Mouse (Mus musculus): ENCODE data around the gene Serpinb11. TPM values are rescaled to one million over a fixed set of nuclear protein-coding genes. Genes with fewer than 3 reads are reported as not detected.

The Serpinb11 gene
- polyA plus RNA-seq (2012; rRNA removed) = 0.10 TPM in 1 of 2 replicates, not detected in the other

DNA sequence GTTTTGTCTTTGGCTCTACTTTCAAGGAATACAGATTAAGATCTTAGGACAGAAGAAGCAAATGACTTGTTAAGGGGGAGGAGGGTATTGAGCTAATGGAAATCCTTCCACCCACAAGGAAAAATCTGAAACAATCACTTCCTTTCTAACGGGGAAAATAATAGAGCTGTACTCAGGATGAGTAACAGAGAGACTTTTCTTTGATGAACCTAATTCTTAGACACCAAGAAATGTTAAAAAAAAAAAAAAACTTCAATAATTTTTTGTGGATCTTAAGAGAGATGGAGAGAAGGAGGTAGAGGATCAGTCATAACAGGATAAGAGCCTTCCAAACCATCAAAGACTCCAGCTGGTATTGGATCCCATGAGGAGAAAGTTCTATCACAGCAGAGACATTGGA lies at the start of gene Serpinb11:
Serpinb11 (plus strand) TSS at position 301 of the 400 bp plus-strand sequence.
- no peak for DNase-seq (ENCODE audit: low spot score)

DNA sequence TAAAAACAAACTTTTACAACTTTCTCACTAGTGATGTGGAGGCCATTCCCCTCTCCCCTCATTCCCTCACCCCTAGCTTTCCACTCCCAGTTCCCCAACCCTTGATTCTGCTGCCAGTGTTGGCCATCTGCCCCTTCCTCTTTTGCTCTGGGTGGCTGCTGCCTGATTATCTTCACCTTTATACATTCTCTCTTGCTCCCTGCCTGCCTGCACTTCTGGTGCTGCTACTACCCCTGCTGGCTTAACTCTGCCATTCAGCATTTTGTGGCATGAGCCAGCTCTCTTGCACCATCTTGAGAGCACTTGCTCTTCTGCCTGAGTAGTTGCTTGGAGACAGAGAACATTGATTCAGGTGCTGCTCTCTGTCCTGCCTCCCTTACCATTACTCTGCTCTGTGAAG lies 15.0 kb upstream of the Serpinb11 start:
- DNase-seq (ENCODE audit: low spot score) = no peak

DNA sequence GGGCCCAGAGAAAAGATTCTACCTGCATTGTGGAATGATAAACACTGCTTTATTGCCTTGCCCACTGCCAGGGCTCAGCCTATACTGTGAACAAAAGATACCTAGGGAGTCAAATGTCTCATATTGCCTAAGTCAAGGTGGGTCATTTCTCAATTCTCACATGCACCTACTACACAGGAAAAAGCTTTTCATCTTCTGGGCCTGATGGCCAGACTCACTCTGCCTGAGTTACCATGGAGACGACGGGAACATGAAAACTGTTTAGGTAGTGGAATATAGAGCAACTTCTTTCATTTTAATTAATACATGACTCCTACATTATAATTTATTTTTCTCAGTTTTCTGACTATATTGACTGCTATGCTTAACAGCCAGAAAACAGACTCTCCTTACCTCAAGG lies 14.2 kb upstream of the Serpinb11 start:
- no peak for DNase-seq (ENCODE audit: low spot score)

- DNase-seq (ENCODE audit: low spot score) = no peak
Measured at GRCm38 (mm10) chr1:107350392-107350791, 10.6 kb upstream of the Serpinb11 start.

DNA sequence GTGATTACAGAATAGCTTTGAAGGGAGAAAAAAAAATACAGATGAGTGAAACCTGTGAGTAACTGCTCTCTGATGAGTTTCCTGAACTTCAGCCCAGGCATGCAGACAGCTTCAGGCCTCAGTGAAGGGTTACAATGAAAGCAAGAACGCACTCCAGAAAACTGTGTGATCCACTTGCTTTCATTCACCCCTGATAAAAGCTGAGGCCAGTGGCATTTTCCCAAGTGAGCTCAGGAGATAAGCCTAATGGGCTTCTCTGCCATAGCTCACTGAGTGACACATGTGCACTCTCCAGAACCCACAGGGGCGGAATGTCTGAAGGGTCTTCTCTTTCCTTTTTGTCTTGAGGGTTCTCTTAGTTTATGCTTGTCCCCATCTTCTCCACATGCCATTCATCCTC lies 9.9 kb upstream of the Serpinb11 start:
- DNase-seq (ENCODE audit: low spot score) = no peak

DNA sequence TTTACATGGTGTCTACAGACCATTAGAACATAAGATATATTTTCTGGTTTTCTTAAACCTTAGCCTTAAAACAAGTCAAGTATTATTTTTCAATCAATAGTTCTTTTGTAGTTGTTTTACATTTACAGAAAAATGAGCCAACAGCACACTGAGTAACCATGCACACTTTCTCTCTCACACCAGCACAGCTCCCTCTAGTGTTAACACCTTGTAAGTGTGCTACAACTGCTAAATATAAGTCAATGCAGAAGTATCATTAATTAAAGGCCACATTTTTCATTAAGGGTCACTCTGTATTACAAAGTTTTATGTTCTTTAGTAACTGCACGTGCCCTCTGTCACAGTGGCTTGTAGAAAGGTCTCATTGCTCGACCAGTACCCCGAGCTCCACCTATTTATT lies 8.0 kb upstream of the Serpinb11 start:
- no peak for DNase-seq (ENCODE audit: low spot score)

- no peak for DNase-seq (ENCODE audit: low spot score)
Measured at GRCm38 (mm10) chr1:107365973-107366372, 5.0 kb downstream of the Serpinb11 start.

- no peak for DNase-seq (ENCODE audit: low spot score)
Measured at GRCm38 (mm10) chr1:107368944-107369343, 7.9 kb downstream of the Serpinb11 start.

GRCm38 (mm10) chr1:107376952-107377351 lies 16.0 kb downstream of the Serpinb11 start:
- DNase-seq (ENCODE audit: low spot score) = no peak

GRCm38 (mm10) chr1:107378368-107378767 lies 17.4 kb downstream of the Serpinb11 start:
- no peak for DNase-seq (ENCODE audit: low spot score)

GRCm38 (mm10) chr1:107381491-107381890 lies 20.5 kb downstream of the Serpinb11 start:
- no peak for DNase-seq (ENCODE audit: low spot score)

DNA sequence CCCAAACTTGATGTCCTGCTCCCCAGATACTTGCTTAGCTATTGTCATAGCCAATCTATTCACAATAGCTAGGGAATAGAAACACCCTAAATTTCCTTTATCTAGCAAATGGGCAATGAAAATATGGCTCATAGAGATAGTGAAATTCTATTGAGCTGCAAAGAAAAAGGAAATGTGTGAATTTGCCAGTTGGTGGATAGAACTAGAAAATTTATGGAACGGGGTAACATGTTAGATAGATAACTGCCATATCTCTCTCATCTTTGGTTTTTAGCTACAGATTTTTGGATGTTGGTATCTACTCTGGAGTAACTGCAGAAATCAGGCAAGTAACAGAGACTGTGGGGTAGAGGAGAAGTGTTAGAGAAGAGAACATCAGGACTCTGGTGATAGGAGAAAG lies 21.4 kb downstream of the Serpinb11 start:
- DNase-seq (ENCODE audit: low spot score) = no peak

DNA sequence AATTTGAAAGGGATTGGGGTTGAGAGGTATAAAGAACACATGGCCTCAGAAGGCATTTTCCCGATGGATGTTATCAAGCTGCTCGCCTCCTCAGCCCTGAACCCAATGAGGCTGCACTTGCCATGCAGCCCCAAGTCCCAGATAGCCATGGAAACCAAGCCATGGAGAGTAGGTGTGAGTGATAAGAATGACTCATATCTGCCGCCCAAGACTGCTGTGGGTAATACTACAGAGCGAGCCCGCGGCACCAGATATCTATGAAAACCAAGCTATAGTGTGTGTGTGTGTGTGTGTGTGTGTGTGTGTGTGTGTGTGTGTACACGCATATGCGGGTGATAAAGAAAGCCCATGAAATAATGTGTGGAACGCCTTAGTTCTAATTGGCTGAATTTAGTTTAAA lies 23.5 kb downstream of the Serpinb11 start:
- DNase-seq (ENCODE audit: low spot score) = no peak

DNA sequence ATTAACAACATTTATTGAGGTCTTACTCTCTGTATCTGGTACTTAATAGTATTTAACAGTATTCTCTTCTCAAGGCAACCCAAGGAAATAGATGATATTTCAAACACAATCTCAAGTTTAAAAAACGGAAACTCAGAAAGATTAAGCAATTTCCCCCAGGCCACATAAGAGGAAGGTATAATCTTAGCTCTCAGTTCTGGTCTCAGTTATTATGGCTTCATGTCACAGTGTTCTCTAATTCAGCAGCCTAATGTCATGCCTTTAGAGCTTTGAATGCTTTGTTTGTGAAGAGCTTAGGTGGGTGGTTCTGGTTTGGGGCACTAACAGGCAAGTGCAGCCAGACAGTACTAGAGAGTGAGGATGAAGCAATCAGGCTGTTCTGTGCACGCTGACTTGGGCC lies 28.8 kb downstream of the Serpinb11 start:
- DNase-seq (ENCODE audit: low spot score) = no peak

- DNase-seq (ENCODE audit: low spot score) = no peak
Measured at GRCm38 (mm10) chr1:107397481-107397880, 36.5 kb downstream of the Serpinb11 start.

- no peak for DNase-seq (ENCODE audit: low spot score)
Measured at GRCm38 (mm10) chr1:107399355-107399754, 38.4 kb downstream of the Serpinb11 start, which contains the start of gene Serpinb7. Serpinb7 (plus strand) TSS chr1:107399655.

DNA sequence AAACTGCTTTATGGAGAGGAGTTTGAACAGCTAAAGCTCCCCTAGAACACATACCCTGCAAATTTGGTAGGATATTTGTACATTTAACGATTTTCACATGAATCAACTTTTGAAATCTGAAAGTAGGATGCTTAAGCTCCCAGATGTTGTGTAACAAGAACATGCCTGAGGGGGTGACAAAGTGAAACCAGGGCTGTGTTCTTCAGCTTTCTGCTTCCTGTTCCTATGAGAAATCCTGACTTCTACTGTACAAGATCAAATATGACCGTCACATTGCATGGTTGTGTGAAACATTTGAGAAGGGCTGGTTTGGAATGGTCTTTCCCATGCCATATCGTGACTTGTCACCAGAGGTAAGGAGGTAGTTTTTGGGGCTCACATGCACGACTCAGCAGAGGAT lies 41.1 kb downstream of the Serpinb11 start:
- DNase-seq (ENCODE audit: low spot score) = no peak

DNA sequence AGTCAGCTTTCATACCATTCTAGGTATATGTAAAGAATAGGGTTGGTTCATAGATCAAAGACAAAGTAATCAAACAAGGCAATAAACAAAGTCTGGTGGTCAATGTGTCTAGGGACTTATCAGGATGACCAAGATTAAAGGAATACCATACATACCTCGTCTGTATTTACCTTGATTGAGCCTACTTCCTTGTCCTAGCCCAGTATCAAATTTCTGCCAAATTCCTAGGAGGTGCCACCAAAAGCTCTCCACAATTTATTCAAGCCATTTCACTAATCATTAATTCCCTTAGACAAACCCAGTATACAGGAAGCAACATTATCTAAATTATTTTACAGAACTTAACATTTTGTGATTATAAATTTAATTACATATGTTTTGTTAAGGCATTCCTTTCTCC lies 53.7 kb downstream of the Serpinb11 start:
- no peak for DNase-seq (ENCODE audit: low spot score)

DNA sequence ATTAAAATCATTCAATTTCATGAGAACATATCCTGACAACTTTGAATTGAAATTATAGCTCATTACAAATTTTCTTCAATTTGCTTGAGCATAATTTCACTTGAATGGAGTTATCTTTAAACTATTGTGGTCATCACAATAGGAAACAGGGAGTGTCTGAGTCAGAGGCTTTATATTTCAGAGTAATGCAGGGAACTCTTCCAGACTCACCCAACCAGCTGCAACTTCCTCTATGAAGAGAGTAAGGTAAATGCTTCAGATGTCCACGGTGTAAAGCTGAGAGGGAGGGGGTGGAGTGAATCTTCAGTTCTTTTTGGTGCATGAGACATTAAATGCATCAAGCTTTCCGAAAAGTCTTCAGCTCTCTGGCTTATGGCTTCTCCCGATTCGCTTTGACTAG lies 61.5 kb downstream of the Serpinb11 start:
- DNase-seq (ENCODE audit: low spot score) = no peak

Other genes starting within 250 kb of the Serpinb11 start
- not detected in 2 replicates for gene Serpinb3b, start 82.8 kb upstream of the Serpinb11 start, polyA plus RNA-seq (2012; rRNA removed)
- not detected in 2 replicates for gene Serpinb3c, start 82.8 kb upstream of the Serpinb11 start, polyA plus RNA-seq (2012; rRNA removed)
- gene Serpinb7, start 38.5 kb downstream of the Serpinb11 start, polyA plus RNA-seq (2012; rRNA removed) = not detected in 2 replicates
- 0.19 and 0.22 TPM in 2 replicates for gene Serpinb2, start 150.2 kb downstream of the Serpinb11 start, polyA plus RNA-seq (2012; rRNA removed)
- 12.1 and 13.4 TPM in 2 replicates for gene Serpinb8, start 228.8 kb downstream of the Serpinb11 start, polyA plus RNA-seq (2012; rRNA removed)

Measured in urinary bladder, adult 2 months (tissue).